Mouse (Mus musculus) midbrain, embryonic 12.5 days (tissue): ENCODE results near the gene Pxylp1. TPM values are rescaled to one million over a fixed set of nuclear protein-coding genes. Genes with fewer than 3 reads are reported as not detected.

Experiments used
- ATAC-seq: fragments of 200-750 bp; cut with Nextera tagmentation; 2 replicates; pipeline ENCODE4 v1.8.0; 2017; ENCODE audit warnings: low read depth, moderate TSS enrichment, moderate library complexity; ENCODE audit not compliant: low FRiP score
- H3K27ac ChIP-seq: fragments of 300-500 bp; sonication (generic); replicated peaks from 2 replicates; pipeline ENCODE4 v1.5.1; 2016; ENCODE audit warnings: mild to moderate bottlenecking
- H3K27me3 ChIP-seq: fragments of 300-500 bp; sonication (generic); 2 replicates; pipeline ENCODE4 v1.6.1; 2016; ENCODE audit warnings: mild to moderate bottlenecking
- H3K36me3 ChIP-seq: fragments of 300-500 bp; sonication (generic); 2 replicates; pipeline ENCODE4 v1.6.1; 2016
- H3K4me1 ChIP-seq: fragments of 300-500 bp; sonication (generic); 2 replicates; pipeline ENCODE4 v1.6.1; 2016
- H3K4me2 ChIP-seq: fragments of 300-500 bp; sonication (generic); replicated peaks from 2 replicates; pipeline ENCODE4 v1.6.1; 2016; ENCODE audit warnings: mild to moderate bottlenecking, moderate library complexity
- H3K4me3 ChIP-seq: fragments of 300-500 bp; sonication (generic); 2 replicates; pipeline ENCODE4 v1.5.1; 2016; ENCODE audit warnings: mild to moderate bottlenecking
- H3K9ac ChIP-seq: fragments of 300-500 bp; sonication (generic); replicated peaks from 2 replicates; pipeline ENCODE4 v1.6.1; 2016; ENCODE audit warnings: mild to moderate bottlenecking, moderate library complexity
- H3K9me3 ChIP-seq: fragments of 300-500 bp; sonication (generic); 2 replicates; pipeline ENCODE4 v1.6.1; 2016; ENCODE audit warnings: mild to moderate bottlenecking
- WGBS: fragments of 180-500 bp; shearing (Covaris S2); methylation state at CpG from one replicate; pipeline ENCODE4 v1.1.7; 2016; 5-methylcytosine and 5-hydroxymethylcytosine counted together
- polyA plus RNA-seq: library from polyadenylated mRNA; unstranded; fragments of >200 nt; fragmentation: Nextera tagmentation; extraction: Ambion mirVana; gene quantifications from 2 replicates; pipeline ENCODE4 v1.2.1, GENCODE M21; 2016

Gene Pxylp1
- polyA plus RNA-seq, 1 experiment from 2014 or later = 61.9 TPM

GRCm38 (mm10) chr9:96869542-96869941, 22.9 kb downstream of the Pxylp1 start:
- H3K4me3 ChIP-seq = no peak overlapping the region
- H3K36me3 ChIP-seq = 0 out of 2 replicates have a peak, but pooled peaks cover 3% of the 10 kb centered on the region
- H3K27me3 ChIP-seq = no peaks in the 10 kb centered on the region
- H3K9me3 ChIP-seq = peaks cover 5% of the 10 kb centered on the region; the same call in 1 of the 2 replicates
- WGBS = 98% methylated on average over 5 of the region's 5 CpGs
- H3K27ac ChIP-seq = no peak overlapping the region
- ATAC-seq = no peak
- no peak overlapping the region for H3K4me2 ChIP-seq
- no peak overlapping the region for H3K9ac ChIP-seq
- 0 out of 2 replicates have a peak, but pooled peaks cover 5% of the 10 kb centered on the region for H3K4me1 ChIP-seq

- 94% methylated on average over 6 of the region's 6 CpGs for WGBS
- Histone ChIP-seq H3K27me3 (no peaks in the 10 kb centered on the region), H3K36me3 (0 out of 2 replicates have a peak, but pooled peaks cover 3% of the 10 kb centered on the region), H3K9ac (no peak overlapping the region), H3K4me3 (no peak overlapping the region), H3K4me2 (no peak overlapping the region), H3K9me3 (peaks cover 5% of the 10 kb centered on the region; the same call in 1 of the 2 replicates), H3K27ac (no peak overlapping the region), H3K4me1 (0 out of 2 replicates have a peak, but pooled peaks cover 5% of the 10 kb centered on the region)
- ATAC-seq = no peak
Observed at GRCm38 (mm10) chr9:96868546-96868945, 23.9 kb downstream of the Pxylp1 start.

- Histone ChIP-seq H3K4me2 (no peak overlapping the region), H3K9me3 (peaks cover 5% of the 10 kb centered on the region; the same call in 1 of the 2 replicates), H3K27ac (no peak overlapping the region), H3K36me3 (0 out of 2 replicates have a peak, but pooled peaks cover 3% of the 10 kb centered on the region), H3K4me3 (no peak overlapping the region), H3K4me1 (0 out of 2 replicates have a peak, but pooled peaks cover 5% of the 10 kb centered on the region), H3K9ac (no peak overlapping the region), H3K27me3 (no peaks in the 10 kb centered on the region)
- ATAC-seq = no peak
- WGBS = 39% methylated on average over 7 of the region's 7 CpGs
Observed at GRCm38 (mm10) chr9:96867165-96867564, 25.3 kb downstream of the Pxylp1 start.

- no peak for ATAC-seq
- Histone ChIP-seq H3K9ac (no peak overlapping the region), H3K27me3 (no peaks in the 10 kb centered on the region), H3K36me3 (0 out of 2 replicates have a peak, but pooled peaks cover 3% of the 10 kb centered on the region), H3K27ac (no peak overlapping the region), H3K4me2 (no peak overlapping the region), H3K4me3 (no peak overlapping the region), H3K4me1 (0 out of 2 replicates have a peak, but pooled peaks cover 5% of the 10 kb centered on the region), H3K9me3 (peaks cover 5% of the 10 kb centered on the region; the same call in 1 of the 2 replicates)
- over 99% methylated on average over 5 of the region's 5 CpGs for WGBS
Observed at GRCm38 (mm10) chr9:96866196-96866595, 26.3 kb downstream of the Pxylp1 start.

DNA sequence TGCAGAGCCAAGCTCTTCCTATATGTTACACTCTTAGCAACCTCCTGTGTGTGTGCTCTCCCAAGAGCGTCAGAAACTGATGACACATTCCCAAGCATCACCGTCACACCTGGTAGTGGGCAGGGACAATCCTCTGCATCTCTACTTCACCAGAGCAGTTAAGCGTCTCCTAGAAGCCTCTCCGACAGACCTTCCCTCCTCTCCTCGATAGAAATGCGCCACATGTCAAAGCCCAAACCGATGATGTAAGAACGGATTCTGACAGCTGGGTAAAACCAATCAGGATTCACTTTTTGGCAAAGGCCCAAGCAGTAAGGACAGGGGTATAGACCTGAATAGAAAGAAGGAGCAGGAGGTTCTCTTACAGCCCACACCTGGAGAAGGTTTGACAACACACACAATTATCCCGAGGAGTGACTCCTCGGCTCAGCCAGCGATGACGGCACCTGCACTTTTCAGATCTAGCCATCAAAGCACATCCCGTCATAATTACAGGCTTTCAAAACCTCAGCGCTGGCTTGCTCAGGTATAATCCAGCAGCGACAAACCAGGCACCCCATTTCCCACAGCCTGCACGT, 26.9 kb downstream of the Pxylp1 start:
- no peaks in the 10 kb centered on the region for H3K36me3 ChIP-seq
- H3K27ac ChIP-seq = no peak overlapping the region
- ATAC-seq = no peak
- no peak overlapping the region for H3K4me3 ChIP-seq
- 0 out of 2 replicates have a peak, but pooled peaks cover 5% of the 10 kb centered on the region for H3K4me1 ChIP-seq
- H3K9me3 ChIP-seq = peaks cover under 1% of the 10 kb centered on the region; the same call in 1 of the 2 replicates
- 83% methylated on average over 16 of the region's 16 CpGs for WGBS
- no peak overlapping the region for H3K9ac ChIP-seq
- H3K27me3 ChIP-seq = no peaks in the 10 kb centered on the region
- H3K4me2 ChIP-seq = no peak overlapping the region

GRCm38 (mm10) chr9:96863539-96863938, 28.9 kb downstream of the Pxylp1 start:
- Histone ChIP-seq H3K27me3 (no peaks in the 10 kb centered on the region), H3K4me1 (peaks cover 13% of the 10 kb centered on the region; the same call in 1 of the 2 replicates), H3K36me3 (no peaks in the 10 kb centered on the region), H3K4me3 (no peak overlapping the region), H3K4me2 (no peak overlapping the region), H3K9me3 (no peaks in the 10 kb centered on the region), H3K9ac (no peak overlapping the region), H3K27ac (no peak overlapping the region)
- no peak for ATAC-seq
- WGBS = 79% methylated on average over 3 of the region's 3 CpGs

GRCm38 (mm10) chr9:96862836-96863235, 29.6 kb downstream of the Pxylp1 start:
- ATAC-seq = no peak
- H3K36me3 ChIP-seq = no peaks in the 10 kb centered on the region

DNA sequence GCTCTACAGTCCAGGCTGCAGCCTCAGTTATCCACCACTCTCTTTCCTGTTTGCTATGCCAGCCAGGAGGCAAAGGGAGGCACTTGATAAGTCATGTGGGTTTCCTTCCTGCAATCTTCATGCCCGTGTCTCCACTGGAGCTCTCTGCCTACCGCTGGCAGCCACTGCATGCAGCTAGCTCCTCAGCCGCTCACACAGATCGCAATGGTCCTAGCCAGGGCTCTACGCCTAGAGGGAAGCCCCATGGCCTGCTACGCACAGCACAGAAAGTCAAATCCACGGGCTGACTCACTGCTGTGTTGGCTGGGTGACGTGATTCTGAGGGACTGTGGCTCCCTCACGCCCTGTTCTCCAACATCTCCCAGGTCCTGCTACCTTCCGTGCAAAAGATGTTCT, 31.4 kb downstream of the Pxylp1 start:
- Histone ChIP-seq H3K27ac (no peak overlapping the region), H3K9me3 (no peaks in the 10 kb centered on the region), H3K27me3 (no peaks in the 10 kb centered on the region), H3K4me3 (no peak overlapping the region), H3K36me3 (no peaks in the 10 kb centered on the region), H3K9ac (no peak overlapping the region), H3K4me2 (no peak overlapping the region), H3K4me1 (peaks cover 8% of the 10 kb centered on the region; the same call in 1 of the 2 replicates)
- no peak for ATAC-seq
- WGBS = 89% methylated on average over 10 of the region's 10 CpGs

More at GRCm38 (mm10) chr9:96862836-96863235, 29.6 kb downstream of the Pxylp1 start:
- Histone ChIP-seq H3K9me3 (no peaks in the 10 kb centered on the region), H3K4me1 (peaks cover 13% of the 10 kb centered on the region; the same call in 1 of the 2 replicates), H3K27me3 (no peaks in the 10 kb centered on the region), H3K4me2 (no peak overlapping the region), H3K9ac (no peak overlapping the region), H3K27ac (no peak overlapping the region), H3K4me3 (no peak overlapping the region)
- 84% methylated on average over 4 of the region's 4 CpGs for WGBS

- no peaks in the 10 kb centered on the region for H3K27me3 ChIP-seq
- H3K36me3 ChIP-seq = no peaks in the 10 kb centered on the region
- no peak overlapping the region for H3K4me3 ChIP-seq
- no peaks in the 10 kb centered on the region for H3K9me3 ChIP-seq
- no peak overlapping the region for H3K4me2 ChIP-seq
- ATAC-seq = no peak
- H3K27ac ChIP-seq = no peak overlapping the region
- peaks cover 8% of the 10 kb centered on the region; the same call in 1 of the 2 replicates for H3K4me1 ChIP-seq
- WGBS = 90% methylated on average over 5 of the region's 5 CpGs
- no peak overlapping the region for H3K9ac ChIP-seq
Observed at GRCm38 (mm10) chr9:96860380-96861091, 31.9 kb downstream of the Pxylp1 start.

DNA sequence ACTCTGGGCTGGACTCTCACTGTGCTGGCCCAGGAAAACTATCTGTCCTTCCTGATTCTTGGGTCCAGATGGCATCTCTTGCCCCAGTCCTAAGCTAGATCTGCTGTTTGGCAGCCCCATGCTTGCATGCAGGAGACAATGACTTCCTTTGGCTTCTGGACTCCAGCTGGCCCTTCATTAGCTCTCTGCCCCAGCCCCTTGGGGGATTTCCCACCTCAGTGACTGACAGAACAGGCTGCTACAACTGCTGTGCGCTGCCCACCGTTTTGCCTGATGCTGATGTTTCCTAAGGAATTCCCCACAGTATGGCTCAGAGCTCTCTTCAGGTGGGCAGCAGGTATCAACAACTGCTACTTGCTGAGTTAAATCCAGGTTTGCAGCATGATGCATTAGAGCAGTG, 33.4 kb downstream of the Pxylp1 start:
- Histone ChIP-seq H3K27ac (no peak overlapping the region; the same call in 1 of the 2 replicates), H3K9ac (no peak overlapping the region), H3K27me3 (no peaks in the 10 kb centered on the region), H3K9me3 (no peaks in the 10 kb centered on the region), H3K4me3 (no peak overlapping the region), H3K4me2 (no peak overlapping the region), H3K4me1 (peaks cover 8% of the 10 kb centered on the region; the same call in 1 of the 2 replicates), H3K36me3 (no peaks in the 10 kb centered on the region)
- WGBS = 49% methylated on average over 2 of the region's 2 CpGs
- no peak for ATAC-seq

GRCm38 (mm10) chr9:96857838-96858237, 34.6 kb downstream of the Pxylp1 start:
- no peak overlapping the region for H3K4me2 ChIP-seq
- H3K27ac ChIP-seq = no peak overlapping the region
- ATAC-seq = no peak
- 88% methylated on average over 4 of the region's 4 CpGs for WGBS
- H3K9me3 ChIP-seq = no peaks in the 10 kb centered on the region
- no peak overlapping the region for H3K9ac ChIP-seq
- H3K4me3 ChIP-seq = no peak overlapping the region
- H3K4me1 ChIP-seq = peaks cover 10% of the 10 kb centered on the region; the same call in 1 of the 2 replicates
- H3K36me3 ChIP-seq = no peaks in the 10 kb centered on the region
- H3K27me3 ChIP-seq = no peaks in the 10 kb centered on the region
